Mouse (Mus musculus): ENCODE results near the gene Gsto1. TPM values are rescaled to one million over a fixed set of nuclear protein-coding genes. Genes with fewer than 3 reads are reported as not detected.
A peak's percentile ranks its signal among the peaks of the same experiment; 100 is the strongest.

The Gsto1 gene
- polyA plus RNA-seq, 1 experiment: 30.4 TPM

DNA sequence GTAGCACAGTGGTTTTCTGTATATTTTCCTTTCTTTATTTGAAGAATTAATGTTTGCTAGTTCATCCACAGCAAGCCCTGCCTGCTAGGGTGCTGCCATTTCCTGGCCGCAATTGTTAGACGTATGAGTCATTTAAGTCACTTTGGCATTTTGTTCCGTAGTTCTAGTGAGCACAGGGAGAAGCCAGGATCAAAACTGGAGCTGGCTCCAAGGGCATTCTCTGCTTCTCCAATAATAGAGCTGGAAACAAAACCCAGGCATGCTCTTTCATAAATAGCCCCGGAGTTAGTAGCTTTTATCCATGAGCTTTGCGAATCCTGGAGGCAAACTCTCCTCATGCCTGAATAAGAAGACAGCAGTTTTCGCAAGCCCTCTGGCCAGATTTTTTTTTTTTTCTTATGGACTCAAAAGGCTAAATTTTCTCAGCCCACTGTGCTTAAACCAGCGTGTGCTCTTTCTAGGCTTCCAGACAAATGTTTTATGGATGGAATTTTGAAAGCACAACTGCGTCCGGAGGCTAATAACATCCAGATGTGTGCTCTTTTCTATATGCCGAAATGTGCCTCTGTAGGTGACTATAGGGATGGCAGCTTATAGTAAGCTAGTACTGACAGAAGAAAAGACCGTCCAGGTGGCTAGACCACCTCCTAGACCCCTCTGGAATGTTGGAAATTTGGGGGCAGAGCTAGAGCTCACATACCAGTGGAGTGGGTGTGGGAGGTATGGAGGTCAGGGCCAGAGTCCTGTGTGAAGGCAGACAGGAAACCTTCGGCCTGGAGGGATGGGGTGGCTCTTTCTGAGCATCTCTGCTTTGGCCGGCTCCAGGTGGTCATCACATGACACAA lies 597 bp upstream of the Gsto1 start:
- Histone ChIP-seq H3K4me3 (ENCODE audit: control insufficient read depth, insufficient read depth, low read length) (peak overlapping the region; percentile 56), H3K27me3 (ENCODE audit: control insufficient read depth, insufficient read depth, low read length) (no peaks in the 10 kb centered on the region), H3K36me3 (ENCODE audit: control insufficient read depth, insufficient read depth, low read length) (no peaks in the 10 kb centered on the region), H3K27ac (ENCODE audit: control insufficient read depth, insufficient read depth, low read length) (no peak overlapping the region), H3K4me1 (replicated peaks; ENCODE audit: control insufficient read depth, insufficient read depth, low read length) (peaks cover 11% of the 10 kb centered on the region)
- DNase-seq: no peak
- 49% methylated on average over 13 of the region's 13 CpGs for WGBS
- TF ChIP-seq POLR2A (IDR thresholded peaks at IDR 0.05; ENCODE audit: control insufficient read depth, extremely low read depth, insufficient read depth, low read length, poor library complexity) (no peak), CTCF (IDR thresholded peaks at IDR 0.05; ENCODE audit: borderline replicate concordance, control insufficient read depth, extremely low read depth, insufficient read depth, low read length, poor library complexity) (no peak)

DNA sequence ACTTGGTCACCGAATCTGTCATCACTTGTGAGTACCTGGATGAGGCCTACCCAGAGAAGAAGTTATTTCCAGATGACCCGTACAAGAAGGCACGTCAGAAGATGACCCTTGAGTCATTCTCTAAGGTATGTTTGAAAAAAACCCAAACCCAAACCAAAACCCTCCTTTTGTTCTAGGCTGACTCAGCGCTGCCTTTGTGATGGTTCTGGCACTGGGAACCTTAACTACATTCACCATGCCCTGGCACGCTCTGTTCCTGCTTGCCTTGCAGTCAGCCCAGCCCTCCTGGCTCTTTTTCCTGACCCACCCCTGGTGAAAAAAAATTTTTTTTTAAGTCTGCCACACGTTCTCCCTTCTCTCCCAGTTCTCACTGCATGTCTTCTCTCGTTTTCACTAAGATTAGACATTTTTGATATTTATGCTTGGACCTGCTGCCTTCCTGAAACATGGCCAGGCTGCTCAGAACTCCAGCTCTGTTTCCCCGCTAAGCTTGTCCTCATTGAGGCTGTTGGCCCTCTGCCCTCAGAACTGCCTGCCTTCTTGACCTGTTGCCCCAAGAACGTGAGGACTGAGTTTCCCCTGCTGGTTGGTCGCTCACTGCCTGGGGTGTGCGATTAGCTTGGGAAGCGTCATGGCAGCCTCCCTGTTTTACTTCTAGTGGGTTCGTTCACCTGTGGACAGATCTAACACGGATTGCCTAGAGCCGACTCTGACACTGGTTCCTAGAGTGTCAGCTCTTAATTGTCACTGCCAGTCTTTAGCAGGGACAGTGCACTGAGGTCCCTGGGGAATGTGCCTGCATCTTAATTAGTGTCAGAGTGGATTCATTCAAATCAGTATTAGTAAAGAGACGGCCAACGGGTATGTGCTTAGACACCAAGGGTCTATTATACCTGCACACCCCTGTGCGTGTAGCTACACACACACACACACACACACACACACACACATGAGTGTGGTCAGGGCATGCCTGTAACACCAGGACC lies 3.5 kb downstream of the Gsto1 start:
- Histone ChIP-seq H3K27me3 (ENCODE audit: control insufficient read depth, insufficient read depth, low read length) (no peaks in the 10 kb centered on the region), H3K27ac (ENCODE audit: control insufficient read depth, insufficient read depth, low read length) (no peak overlapping the region), H3K36me3 (ENCODE audit: control insufficient read depth, insufficient read depth, low read length) (no peaks in the 10 kb centered on the region), H3K4me3 (ENCODE audit: control insufficient read depth, insufficient read depth, low read length) (no peak overlapping the region), H3K4me1 (replicated peaks; ENCODE audit: control insufficient read depth, insufficient read depth, low read length) (peaks cover 11% of the 10 kb centered on the region)
- WGBS: 93% methylated on average over 18 of the region's 18 CpGs
- TF ChIP-seq POLR2A (IDR thresholded peaks at IDR 0.05; ENCODE audit: control insufficient read depth, extremely low read depth, insufficient read depth, low read length, poor library complexity) (no peak), CTCF (IDR thresholded peaks at IDR 0.05; ENCODE audit: borderline replicate concordance, control insufficient read depth, extremely low read depth, insufficient read depth, low read length, poor library complexity) (no peak)
- no peak for DNase-seq

DNA sequence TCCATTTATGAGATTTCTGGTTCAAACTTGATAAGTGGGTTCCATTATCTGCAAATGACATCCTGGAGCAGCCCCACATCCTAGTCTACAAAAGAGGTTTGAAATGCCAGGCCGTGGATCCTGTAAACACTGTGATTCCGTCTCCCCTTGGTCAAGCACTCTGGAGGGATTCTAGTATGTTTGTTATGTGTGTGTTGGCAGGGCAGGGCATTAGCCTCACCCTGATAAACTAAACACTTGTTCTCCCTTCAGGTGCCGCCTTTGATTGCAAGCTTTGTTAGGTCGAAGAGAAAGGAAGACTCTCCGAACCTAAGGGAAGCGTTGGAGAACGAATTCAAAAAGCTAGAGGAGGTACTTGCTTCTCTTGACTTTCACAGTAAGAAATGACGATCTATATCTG lies 4.4 kb downstream of the Gsto1 start:
- DNase-seq: no peak
- H3K27me3 ChIP-seq (ENCODE audit: control insufficient read depth, insufficient read depth, low read length): no peaks in the 10 kb centered on the region
- WGBS: 96% methylated on average over 8 of the region's 8 CpGs
- no peaks in the 10 kb centered on the region for H3K36me3 ChIP-seq (ENCODE audit: control insufficient read depth, insufficient read depth, low read length)
- H3K4me1 ChIP-seq (replicated peaks; ENCODE audit: control insufficient read depth, insufficient read depth, low read length): peaks cover 11% of the 10 kb centered on the region
- no peak overlapping the region for H3K27ac ChIP-seq (ENCODE audit: control insufficient read depth, insufficient read depth, low read length)
- no peak overlapping the region for H3K4me3 ChIP-seq (ENCODE audit: control insufficient read depth, insufficient read depth, low read length)
- TF ChIP-seq CTCF (IDR thresholded peaks at IDR 0.05; ENCODE audit: borderline replicate concordance, control insufficient read depth, extremely low read depth, insufficient read depth, low read length, poor library complexity) (no peak), POLR2A (IDR thresholded peaks at IDR 0.05; ENCODE audit: control insufficient read depth, extremely low read depth, insufficient read depth, low read length, poor library complexity) (no peak)

- no peak for TF ChIP-seq POLR2A (IDR thresholded peaks at IDR 0.05; ENCODE audit: control insufficient read depth, extremely low read depth, insufficient read depth, low read length, poor library complexity)
- no peak for TF ChIP-seq CTCF (IDR thresholded peaks at IDR 0.05; ENCODE audit: borderline replicate concordance, control insufficient read depth, extremely low read depth, insufficient read depth, low read length, poor library complexity)
- Histone ChIP-seq H3K27me3 (ENCODE audit: control insufficient read depth, insufficient read depth, low read length) (no peaks in the 10 kb centered on the region), H3K4me1 (replicated peaks; ENCODE audit: control insufficient read depth, insufficient read depth, low read length) (peaks cover 3% of the 10 kb centered on the region; the same call in 1 of the 2 replicates), H3K4me3 (ENCODE audit: control insufficient read depth, insufficient read depth, low read length) (no peak overlapping the region), H3K27ac (ENCODE audit: control insufficient read depth, insufficient read depth, low read length) (no peak overlapping the region), H3K36me3 (ENCODE audit: control insufficient read depth, insufficient read depth, low read length) (no peaks in the 10 kb centered on the region)
- DNase-seq: no peak
- WGBS: 94% methylated on average over 3 of the region's 3 CpGs
Observed at GRCm38 (mm10) chr19:47862581-47862980, 7.8 kb downstream of the Gsto1 start.

GRCm38 (mm10) chr19:47864051-47864450 lies 9.3 kb downstream of the Gsto1 start:
- H3K27ac ChIP-seq (ENCODE audit: control insufficient read depth, insufficient read depth, low read length): no peak overlapping the region
- no peak for DNase-seq
- 97% methylated on average over 9 of the region's 9 CpGs for WGBS
- TF ChIP-seq POLR2A (IDR thresholded peaks at IDR 0.05; ENCODE audit: control insufficient read depth, extremely low read depth, insufficient read depth, low read length, poor library complexity) (no peak), CTCF (IDR thresholded peaks at IDR 0.05; ENCODE audit: borderline replicate concordance, control insufficient read depth, extremely low read depth, insufficient read depth, low read length, poor library complexity) (no peak)
- no peaks in the 10 kb centered on the region for H3K36me3 ChIP-seq (ENCODE audit: control insufficient read depth, insufficient read depth, low read length)
- peaks cover 3% of the 10 kb centered on the region; the same call in 1 of the 2 replicates for H3K4me1 ChIP-seq (replicated peaks; ENCODE audit: control insufficient read depth, insufficient read depth, low read length)
- no peak overlapping the region for H3K4me3 ChIP-seq (ENCODE audit: control insufficient read depth, insufficient read depth, low read length)
- H3K27me3 ChIP-seq (ENCODE audit: control insufficient read depth, insufficient read depth, low read length): no peaks in the 10 kb centered on the region

DNA sequence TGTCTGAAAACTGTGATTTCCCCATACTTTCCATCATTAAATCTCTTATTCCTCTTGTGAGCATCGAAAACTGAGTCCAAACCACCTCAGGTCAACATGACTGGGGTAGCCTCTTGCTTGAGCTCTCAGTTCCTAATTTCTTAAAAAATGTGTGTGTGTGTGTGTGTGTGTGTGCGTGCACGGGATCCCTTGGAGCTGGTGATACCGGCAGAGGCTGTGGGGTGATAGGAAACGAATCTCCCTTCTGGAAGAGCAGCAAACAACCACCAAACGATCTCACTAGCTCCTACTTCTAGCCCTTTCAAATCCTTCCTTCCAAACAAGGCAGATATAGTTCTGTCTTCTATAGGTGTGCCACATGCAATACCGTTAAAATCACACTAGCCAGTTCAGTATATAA lies 10.0 kb downstream of the Gsto1 start:
- no peak for TF ChIP-seq CTCF (IDR thresholded peaks at IDR 0.05; ENCODE audit: borderline replicate concordance, control insufficient read depth, extremely low read depth, insufficient read depth, low read length, poor library complexity)
- no peak for TF ChIP-seq POLR2A (IDR thresholded peaks at IDR 0.05; ENCODE audit: control insufficient read depth, extremely low read depth, insufficient read depth, low read length, poor library complexity)
- H3K27me3 ChIP-seq (ENCODE audit: control insufficient read depth, insufficient read depth, low read length): no peaks in the 10 kb centered on the region
- H3K4me1 ChIP-seq (replicated peaks; ENCODE audit: control insufficient read depth, insufficient read depth, low read length): peaks cover 3% of the 10 kb centered on the region; the same call in 1 of the 2 replicates
- 93% methylated on average over 7 of the region's 7 CpGs for WGBS
- no peaks in the 10 kb centered on the region for H3K36me3 ChIP-seq (ENCODE audit: control insufficient read depth, insufficient read depth, low read length)
- no peak overlapping the region for H3K4me3 ChIP-seq (ENCODE audit: control insufficient read depth, insufficient read depth, low read length)
- H3K27ac ChIP-seq (ENCODE audit: control insufficient read depth, insufficient read depth, low read length): no peak overlapping the region
- DNase-seq: no peak

Data from thymus, adult 2 months (tissue).